Mouse (Mus musculus): ENCODE measurements around the gene Tigit. TPM values are rescaled to one million over a fixed set of nuclear protein-coding genes. Genes with fewer than 3 reads are reported as not detected.

Gene Tigit
- total RNA-seq (2021): not detected
- long read RNA-seq: 0 reads

DNA sequence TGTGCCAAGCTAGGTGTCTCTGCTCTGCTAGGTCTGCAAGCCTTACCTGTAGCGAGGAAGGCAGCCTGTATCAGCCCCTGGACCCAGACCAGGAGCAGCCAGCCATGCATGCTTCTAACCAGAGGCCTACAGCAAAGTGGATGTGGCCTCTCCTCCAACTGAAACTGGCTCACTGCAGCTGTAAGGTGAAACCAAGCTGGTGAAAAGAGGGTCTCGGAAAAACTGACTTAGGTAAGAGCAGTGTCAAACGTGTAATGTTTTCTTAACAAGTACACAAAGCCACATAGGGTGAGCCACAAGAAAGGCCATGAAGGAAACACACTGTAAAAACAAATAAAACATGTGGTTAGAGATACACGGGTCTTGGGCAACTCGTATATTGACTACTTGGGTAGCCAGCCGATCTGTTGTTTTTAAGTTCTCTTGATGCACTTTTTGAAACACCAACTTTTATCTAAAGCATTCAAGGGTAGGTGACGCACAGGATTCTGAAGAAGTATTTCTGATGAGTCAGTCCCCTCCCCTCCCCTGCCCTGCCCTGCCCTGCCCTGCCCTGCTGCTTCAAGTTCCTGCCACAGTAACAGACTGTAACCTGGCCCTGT lies at the start of gene Tigit:
Tigit (minus strand) TSS at position 169 of the 602 bp plus-strand sequence.
- DNase-seq (ENCODE audit: low spot score in 2 of 2): no peak

DNA sequence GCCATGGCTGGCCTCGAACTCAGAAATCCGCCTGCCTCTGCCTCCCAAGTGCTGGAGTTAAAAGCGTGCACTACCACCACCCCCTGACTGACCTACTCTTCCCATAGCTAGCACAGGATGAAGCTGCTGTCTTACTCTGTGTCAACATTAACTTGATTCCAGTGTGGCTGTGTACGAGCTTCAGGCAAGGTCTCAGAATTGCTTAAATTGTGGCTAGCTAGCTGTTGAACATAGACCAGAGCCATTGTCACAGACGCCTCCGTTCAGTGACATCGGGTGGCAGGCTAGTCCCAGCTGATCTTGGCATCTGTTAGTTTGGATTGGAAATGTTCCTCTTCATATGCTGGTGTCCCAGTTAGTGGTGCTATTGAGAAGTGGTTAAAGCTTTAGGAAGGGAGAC lies 47.4 kb upstream of the Tigit start:
- no peak for DNase-seq (ENCODE audit: low spot score in 2 of 2)

DNA sequence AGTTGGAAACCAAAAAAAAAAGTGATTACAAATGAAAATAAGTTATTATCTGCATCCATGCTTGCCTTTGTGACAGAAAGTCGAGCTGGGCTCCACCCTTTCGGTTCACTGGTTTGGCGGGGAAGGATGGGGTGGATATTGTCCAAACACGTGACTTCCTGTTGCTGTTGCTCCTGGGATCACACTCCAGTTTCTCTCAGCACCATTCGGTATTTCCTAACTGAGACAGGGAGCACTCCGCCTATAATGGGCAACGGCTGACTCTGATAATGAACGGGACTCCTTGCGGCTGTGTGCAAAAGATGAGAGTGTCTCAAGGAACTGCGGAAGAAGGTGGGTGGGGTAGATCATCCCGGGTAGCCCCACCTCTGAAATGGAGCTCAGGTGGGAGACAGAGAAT lies 46.7 kb upstream of the Tigit start:
- DNase-seq (ENCODE audit: low spot score in 2 of 2): peak; percentile 43 to 52

DNA sequence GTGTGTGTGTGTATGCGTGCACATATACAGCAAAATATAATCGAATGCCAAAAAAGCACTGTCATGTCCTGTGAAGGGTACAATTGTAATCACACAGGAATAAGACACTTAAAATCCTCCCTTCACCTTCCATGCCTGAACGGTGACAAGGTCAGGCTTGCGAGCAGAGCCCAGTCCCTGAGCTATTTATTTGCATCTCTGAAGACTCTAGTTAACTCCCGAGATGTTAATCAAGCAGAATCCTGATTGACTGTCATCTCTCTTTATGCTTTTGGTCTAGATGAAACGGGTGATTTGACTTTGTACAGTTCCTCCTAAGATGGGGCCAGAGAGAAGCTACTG lies 46.2 kb upstream of the Tigit start:
- no peak for DNase-seq (ENCODE audit: low spot score in 2 of 2)

DNA sequence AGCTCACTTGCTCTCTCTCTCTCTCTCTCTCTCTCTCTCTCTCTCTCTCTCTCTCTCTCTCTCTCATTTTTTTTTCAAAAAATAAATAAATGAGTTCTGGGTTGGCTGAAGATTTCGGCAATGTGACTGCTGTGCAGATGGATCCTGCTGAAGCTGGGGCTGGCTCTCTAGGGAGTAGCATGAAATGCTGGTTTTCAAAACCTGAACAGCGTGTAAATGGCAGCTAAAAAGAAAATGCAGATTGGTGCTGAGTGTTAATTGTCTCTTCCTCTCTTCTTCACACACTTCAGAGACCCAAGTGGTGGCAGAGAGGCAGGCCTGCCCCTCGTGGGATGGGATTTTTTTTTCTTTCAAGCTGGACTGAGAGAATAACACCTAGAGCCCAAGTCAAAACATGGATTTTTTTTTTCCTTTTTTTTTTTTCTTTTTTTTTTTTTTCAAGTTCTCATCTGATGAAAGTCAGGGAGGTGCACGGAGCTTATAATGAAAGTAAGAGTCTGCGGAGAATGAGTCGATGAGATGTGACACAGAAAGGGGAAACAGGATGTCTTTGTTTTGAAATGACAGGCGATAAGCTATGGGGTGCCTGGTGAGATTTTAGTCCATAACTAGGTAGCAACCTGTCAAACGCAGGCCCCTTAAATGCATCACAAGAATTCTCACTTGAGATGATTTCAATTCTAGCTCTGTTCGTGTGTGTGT lies 45.6 kb upstream of the Tigit start:
- peak in 1 of 2 experiments; percentile 35 for DNase-seq (ENCODE audit: low spot score in 2 of 2)

DNA sequence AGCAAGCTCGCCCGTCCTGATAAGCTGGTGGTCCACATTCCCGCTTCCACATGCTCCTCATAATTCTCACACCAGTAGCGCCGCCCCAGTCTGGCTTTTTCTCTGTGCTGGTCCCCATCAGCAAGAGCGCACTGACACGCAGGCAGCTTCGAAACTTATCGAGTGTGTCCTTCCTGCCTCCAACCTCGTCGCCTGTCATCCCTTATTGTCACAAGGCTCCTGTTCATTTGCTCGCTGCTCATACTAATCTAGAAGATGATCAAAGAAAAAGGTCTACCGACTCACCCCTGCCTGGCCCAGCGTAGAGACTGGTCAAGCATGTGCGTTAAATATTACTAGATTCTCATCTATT lies 45.1 kb upstream of the Tigit start:
- DNase-seq (ENCODE audit: low spot score in 2 of 2): peak; percentile 37 to 53

DNA sequence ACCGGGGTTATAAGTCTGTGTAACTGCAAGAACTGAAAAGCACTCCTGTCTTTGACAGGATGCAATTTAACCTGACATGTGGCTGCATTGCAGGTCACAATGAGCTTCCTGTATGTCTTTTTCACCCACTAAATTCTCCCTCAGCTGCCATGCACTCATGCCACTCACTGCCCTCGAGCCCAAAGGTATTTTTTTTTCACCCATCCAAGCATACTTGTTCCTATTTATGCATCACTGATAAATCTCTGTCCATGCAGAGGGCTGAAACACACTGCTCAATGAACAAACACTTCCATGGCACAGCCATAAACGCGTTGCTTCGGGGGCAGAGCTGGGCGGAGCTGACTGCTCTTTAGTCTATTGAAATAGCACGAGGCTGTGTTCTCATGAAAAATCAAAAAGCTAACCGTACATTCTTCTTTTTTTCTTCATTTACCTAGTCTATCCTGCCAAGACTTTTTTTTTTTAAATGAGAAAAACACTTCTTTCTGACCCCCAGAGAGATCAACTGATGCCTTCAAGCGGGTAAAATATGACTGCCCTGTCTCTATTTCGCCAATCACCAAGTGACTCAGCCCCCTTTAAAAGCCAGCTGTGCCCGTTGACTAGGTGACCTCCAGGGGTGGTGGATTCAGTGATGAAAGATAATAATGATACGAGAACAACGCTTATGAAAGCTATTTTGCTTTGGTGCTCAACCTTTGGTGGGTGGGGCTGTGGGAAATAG lies 44.6 kb upstream of the Tigit start:
- DNase-seq (ENCODE audit: low spot score in 2 of 2): no peak

DNA sequence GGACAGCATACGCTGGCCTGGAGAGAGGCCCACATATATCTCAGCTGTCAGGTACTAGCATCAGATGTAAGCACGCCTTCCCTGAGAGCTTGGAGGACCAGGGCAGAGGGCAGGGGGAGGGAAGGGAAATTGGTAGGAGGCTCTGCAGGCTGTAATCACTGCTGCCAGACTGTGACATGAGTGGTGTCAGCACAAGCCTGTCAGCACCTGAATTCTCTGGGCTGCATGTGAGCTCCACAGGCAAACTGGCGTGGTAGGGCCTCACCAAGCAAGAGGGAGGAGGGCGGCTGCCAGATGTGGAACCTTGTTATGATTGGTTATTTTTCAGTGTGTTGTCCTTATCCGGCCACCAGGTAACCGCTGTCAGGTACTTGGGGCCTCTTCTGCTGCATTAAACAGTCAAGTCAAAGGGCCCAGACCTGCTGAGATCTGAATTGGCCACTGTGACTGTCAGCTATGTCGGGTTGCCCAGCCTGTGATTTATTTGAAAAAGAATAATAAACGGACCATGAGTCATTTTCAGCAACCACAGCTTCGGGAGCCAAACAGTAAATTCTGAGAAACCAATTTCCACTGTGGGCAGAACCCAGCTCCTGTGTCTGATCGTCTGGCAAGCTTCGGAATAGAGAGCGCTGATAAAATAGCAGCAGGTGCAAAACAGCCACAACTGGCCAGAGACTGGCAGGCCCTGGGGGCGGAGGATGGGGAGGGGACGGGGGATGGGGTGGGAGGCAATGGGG lies 38.0 kb upstream of the Tigit start:
- no peak for DNase-seq (ENCODE audit: low spot score in 2 of 2)

DNA sequence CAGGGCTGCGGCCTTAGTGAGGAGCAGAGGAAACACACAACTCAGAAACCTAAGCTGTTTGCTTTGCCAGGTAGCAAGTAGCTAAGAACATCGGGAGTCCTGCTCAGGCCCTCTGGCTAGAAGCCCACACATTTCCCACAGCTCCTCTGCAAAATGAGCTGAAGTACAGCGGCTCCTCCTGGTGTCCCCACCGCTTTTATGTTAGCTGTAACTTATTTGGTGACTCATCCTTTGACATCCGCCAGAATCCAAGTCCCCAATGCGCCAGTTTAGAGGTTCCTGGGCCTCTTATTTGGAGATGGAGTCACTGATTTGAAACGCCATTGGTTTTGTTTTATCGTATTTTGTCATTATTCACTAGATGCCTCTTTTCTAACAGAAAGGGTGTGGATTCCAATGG lies 36.6 kb upstream of the Tigit start:
- no peak for DNase-seq (ENCODE audit: low spot score in 2 of 2)

DNA sequence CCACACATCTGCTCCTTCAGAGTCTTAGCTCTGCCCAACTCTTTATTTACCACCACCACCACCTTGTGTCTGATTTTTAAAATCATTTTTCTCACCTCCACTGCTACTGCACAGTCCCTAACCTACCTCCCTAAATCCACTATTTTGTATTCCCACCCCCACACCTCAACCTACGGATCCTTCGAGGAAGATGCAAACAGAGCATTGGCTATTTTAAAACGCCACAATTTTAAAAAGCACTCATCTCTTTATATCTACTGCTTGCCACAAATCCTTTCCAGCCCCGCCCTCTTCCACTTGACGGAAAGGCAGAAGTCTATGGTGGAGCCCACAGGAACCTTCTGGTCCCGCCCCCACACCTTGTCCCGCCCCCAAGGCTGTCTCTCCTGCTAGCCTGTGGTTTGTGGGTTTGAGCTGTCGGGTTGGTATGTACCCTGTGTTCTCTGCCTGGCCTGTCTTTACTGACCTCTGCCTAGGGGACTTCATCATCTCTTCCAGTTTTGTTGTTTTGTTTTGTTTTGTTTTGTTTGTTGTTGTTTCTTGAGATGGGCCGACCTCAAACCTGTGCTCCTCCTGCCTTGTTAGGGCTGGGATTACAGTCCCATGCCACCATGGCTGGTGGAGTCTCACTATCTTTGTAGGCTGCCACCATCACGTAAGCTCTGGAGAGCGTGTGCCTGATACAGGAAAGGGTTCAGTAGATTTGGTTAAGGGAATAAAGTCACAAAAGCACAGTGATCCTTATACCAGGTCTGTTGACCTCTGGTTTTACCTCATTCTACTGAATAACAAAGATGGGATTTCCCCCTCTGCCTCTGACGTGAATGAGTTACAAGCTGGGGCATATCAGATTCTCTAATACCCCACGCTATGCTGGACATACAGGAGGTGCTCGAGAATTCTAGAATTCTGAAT lies 35.0 kb upstream of the Tigit start:
- DNase-seq (ENCODE audit: low spot score in 2 of 2): no peak

DNA sequence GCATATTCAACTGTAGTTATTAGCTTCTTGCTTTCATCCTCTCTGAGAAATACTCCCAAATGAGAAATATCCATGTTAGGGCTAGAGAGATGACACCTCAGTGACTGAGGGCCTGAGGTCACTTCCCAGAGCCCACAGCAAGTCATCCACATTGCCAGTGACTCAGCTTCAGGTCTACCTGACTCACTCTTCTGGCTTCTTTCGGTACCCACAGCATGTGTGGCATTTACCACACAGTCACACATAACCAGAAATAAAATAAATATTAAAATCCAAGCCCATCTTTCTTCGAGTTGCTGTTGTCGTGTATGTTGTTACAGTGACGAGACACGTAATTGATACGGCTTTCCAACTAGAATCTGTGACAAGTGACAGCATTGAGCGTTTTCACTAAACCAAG lies 33.8 kb upstream of the Tigit start:
- no peak for DNase-seq (ENCODE audit: low spot score in 2 of 2)

DNA sequence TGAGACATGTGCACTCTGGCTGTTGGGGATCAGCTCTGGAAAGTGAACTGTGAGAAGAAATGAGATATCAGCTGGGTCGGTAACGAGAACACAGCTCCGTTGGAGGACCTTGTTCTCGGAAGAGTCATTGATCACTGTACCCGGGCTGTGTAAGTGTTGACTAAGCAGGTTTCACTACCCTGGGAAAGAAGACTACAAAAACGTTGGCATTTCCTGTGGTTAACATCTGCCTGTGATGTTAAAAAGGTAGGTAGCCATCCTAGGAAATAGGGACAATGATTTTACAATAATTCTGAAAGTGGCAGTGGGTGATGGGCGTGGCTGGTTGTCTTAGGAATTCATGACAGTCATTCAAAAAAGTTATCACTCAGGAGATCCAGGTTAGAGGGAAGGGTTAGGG lies 31.9 kb upstream of the Tigit start:
- DNase-seq (ENCODE audit: low spot score in 2 of 2): no peak

DNA sequence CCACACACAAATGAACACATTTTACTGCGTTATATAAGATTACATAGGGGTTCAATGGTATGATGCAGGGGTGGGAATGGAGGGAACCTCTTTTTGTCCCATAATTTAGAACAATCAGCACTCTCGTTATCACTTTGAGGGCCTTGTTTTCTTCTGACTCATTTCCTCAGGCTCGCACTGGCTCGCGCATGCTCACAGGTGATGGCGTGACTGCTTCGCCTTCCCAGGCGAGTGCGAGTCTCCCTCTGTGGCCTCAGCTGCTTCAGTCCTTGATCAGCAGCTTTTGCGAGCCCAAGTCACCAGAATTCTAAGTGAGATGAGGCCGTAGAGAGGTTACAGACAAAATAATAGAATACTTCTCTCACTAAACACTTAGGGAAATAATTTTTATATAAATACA lies 30.2 kb upstream of the Tigit start:
- no peak for DNase-seq (ENCODE audit: low spot score in 2 of 2)

DNA sequence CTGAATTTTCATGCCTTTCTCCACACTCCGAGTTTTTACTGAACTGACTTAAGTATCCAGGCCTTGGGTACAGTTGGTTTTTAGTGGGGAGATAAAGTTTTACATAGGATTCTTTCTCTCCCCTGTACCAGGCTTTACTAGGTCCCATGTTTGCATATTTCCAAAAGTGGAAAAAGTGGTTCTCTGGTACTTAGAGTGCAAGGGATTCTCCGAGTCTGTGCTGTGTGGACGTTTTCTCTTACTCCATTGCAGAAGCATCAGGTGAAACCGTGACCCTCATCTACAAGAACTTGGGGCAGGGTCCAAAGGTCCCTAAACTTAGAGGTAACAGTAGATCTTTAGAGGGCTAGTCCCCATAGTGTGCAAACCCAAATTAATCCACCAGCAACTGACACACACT lies 28.7 kb upstream of the Tigit start:
- no peak for DNase-seq (ENCODE audit: low spot score in 2 of 2)

DNA sequence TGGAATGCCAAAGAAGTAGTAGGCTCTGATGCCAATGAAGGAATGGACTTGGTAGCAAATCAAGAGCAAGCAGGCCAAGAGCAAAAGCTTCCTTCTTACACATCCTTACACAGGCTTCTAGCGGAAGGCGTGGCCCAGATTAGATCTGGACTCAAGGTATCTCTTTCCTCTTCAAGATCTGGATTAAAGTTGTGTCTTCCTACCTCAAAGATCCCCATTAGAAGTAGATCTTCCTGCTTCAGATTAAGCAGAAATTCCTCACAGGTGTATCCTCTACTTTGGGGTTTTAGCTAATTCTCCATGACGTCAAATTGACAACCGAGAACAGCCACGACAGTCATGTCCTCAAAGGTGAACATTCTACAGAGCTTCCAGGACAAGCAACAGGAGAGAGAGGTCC lies 27.8 kb upstream of the Tigit start:
- DNase-seq (ENCODE audit: low spot score in 2 of 2): no peak

DNA sequence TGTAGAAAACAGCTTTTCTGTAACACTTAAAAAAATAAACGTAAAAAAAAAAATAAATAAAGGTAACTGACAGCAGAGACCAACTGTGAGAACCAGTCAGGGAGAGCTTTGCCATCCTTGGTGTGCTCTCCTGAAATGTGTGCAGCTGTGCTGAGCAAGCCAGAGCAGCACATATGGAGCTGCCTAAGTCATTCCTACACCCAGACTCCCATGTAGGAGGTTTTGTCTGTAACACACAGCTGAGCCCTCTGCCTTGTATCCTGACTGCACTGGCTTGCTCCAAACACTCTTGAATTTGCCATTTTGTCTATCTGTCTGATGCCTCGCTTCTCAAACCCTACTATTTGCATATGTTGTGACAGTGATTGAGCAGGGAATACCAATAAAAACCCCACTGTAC lies 27.0 kb upstream of the Tigit start:
- no peak for DNase-seq (ENCODE audit: low spot score in 2 of 2)

DNA sequence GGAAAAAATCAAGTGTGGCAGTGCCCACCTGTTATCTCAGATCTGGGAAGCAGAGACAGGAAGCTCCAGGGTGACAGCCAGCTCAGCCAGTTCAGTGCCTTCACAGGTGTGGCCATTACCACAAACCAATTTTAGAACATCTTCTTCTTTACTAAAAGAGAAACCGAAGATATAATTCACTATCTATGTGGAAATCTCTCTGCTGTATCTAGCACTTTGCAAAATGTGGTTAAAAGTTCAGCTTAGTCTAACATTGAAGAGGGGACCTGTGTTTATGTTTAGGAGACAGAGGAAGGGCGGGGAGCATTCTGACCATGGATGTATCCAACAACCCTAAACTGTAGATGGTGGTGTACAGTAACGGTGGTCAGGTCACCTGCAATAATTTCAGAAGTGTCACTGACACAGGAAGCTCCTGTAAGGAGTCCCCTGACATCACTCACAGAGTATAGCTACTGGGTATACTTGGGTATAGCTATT lies 26.3 kb upstream of the Tigit start:
- no peak for DNase-seq (ENCODE audit: low spot score in 2 of 2)

DNA sequence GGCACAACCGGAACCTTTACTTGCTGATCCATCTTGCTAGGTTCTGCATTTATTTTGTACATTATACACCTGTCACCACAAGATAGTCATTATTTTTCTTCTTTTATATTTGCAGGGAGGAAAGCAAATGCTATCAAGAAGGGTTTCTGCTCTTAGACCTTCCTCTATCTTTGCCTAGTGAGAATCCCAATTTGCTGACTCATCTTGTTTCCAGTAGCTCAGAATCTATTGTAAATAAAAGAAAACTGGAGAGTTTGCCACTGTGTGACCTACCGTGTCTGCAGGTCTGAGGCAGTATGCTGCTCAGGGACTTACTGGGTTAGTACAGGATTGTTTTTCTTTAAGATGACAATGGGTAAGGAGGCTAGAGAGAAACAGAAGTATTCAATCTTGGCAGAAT lies 24.0 kb upstream of the Tigit start:
- DNase-seq (ENCODE audit: low spot score in 2 of 2): no peak

DNA sequence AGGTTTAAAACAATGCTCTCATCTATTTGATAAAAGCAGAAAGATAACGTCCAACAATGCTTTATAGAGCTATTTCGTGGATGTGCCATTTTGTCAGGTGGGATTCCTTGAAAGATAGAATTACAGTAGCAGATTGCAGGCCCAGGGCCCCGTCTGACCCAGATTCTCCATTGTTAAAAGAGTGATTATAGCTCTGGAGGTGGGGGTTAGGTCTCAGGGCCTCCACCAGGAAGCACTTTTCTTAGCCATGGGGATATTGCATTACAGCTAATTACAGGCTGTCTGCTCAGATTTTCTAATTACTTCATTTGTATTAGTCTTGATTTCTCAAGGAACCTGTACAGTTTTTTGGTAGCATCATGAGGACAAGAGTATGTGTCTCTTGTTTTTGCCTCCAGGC lies 10.5 kb upstream of the Tigit start:
- no peak for DNase-seq (ENCODE audit: low spot score in 2 of 2)

DNA sequence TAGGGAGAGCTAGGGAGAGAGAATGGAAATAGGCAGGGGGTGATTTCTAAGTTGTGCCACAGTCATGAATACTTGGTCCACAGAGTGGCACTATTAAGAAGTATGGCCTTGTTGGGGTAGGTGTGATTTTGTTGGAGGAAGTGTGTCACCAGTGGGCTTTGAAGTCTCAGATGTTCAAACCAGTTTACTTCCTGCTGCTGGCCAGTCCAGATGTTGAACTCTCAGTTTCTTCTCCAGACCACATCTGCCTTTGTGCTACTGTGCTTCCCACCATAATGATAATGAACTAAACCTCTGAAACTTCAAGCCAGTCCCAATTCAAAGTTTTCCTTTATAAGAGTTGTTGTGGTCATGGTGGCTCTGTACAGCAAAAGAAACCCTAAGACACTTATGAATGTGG lies 8.8 kb upstream of the Tigit start:
- DNase-seq (ENCODE audit: low spot score in 2 of 2): no peak

DNA sequence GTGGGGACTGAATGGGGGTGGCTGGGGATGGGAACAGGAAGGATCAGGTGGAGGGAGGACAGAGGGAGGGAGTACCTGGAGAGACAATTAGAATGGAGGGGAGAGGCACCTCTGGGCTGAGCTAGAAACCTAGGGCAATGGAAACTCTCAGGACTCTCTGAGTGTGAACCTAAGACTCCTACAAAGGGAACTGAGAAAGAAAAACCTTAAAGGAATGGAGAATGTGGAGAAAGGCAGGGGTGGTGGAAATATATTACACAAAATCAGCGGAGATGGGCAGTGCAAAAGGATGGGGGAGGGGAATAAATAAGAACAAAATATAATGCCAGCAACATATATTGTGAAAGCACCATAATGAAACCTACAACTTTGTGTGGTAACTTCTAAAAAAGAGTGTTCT lies 8.0 kb upstream of the Tigit start:
- DNase-seq (ENCODE audit: low spot score in 2 of 2): no peak

Data from layer of hippocampus, postnatal 10 days (tissue).